ENCODE assay signal across 8 mouse cellular contexts in genomic region chr2:131954835-131955234, GRCm38 (mm10). TPM values are rescaled to one million over a fixed set of nuclear protein-coding genes. Genes with fewer than 3 reads are reported as not detected.
A peak's percentile ranks its signal among the peaks of the same experiment; 100 is the strongest.
DNase-seq lines count a peak whose midpoint lies in the region; ATAC-seq and TF ChIP-seq lines count a peak whose summit lies in the region.

No protein-coding gene starts in this region.

- H3K9me3 ChIP-seq in forebrain, embryonic 15.5 days, result no peaks in the 10 kb centered on the region

- H3K9ac ChIP-seq in forebrain, embryonic 15.5 days (replicated peaks), result 0 out of 2 replicates have a peak overlapping the region, but pooled peaks have one; percentile 12

- H3K27ac ChIP-seq in forebrain, embryonic 15.5 days (replicated peaks), result no peak overlapping the region
- H3K27ac ChIP-seq in cerebellum, adult 2 months (ENCODE audit: insufficient read depth, low read length), result no peak overlapping the region

- DNase-seq in lung, adult 18-20 months, result peak; percentile 37 to 59
- no peak for DNase-seq in lung, adult 2 months
- peak; percentile 14 for DNase-seq in induced T-regulatory cell, adult 2 months (ENCODE audit: low read depth)
- no peak for DNase-seq in cerebellum, adult 2 months
- no peak for DNase-seq in layer of hippocampus, adult 11-12 months (ENCODE audit: low spot score)
- no peak for DNase-seq in layer of hippocampus, adult 18-20 months (ENCODE audit: low spot score in 2 of 2)

- peaks cover 18% of the 10 kb centered on the region for H3K27me3 ChIP-seq in forebrain, embryonic 15.5 days
- H3K27me3 ChIP-seq in cerebellum, adult 2 months (ENCODE audit: control insufficient read depth, insufficient read depth, low read length), result 0 out of 2 replicates have a peak, but pooled peaks cover 2% of the 10 kb centered on the region

- no peak for TF ChIP-seq CTCF in lung, adult 2 months (IDR thresholded peaks at IDR 0.05; ENCODE audit: insufficient read depth, low read length)
- no peak for TF ChIP-seq CTCF in cerebellum, adult 2 months (IDR thresholded peaks at IDR 0.05; ENCODE audit: borderline replicate concordance, insufficient read depth, low read depth, low read length)

- no peak overlapping the region for H3K4me3 ChIP-seq in lung, adult 2 months (replicated peaks; ENCODE audit: extremely low read depth, low read depth, low read length)
- H3K4me3 ChIP-seq in forebrain, embryonic 15.5 days, result peak overlapping the region; percentile 39
- H3K4me3 ChIP-seq in cerebellum, adult 2 months (replicated peaks; ENCODE audit: insufficient read depth, low read depth, low read length), result no peak overlapping the region

- TF ChIP-seq POLR2A in lung, adult 2 months (IDR thresholded peaks at IDR 0.05; ENCODE audit: borderline replicate concordance, extremely low read depth, low read depth, low read length), result no peak
- no peak for TF ChIP-seq POLR2A in cerebellum, adult 2 months (IDR thresholded peaks at IDR 0.05; ENCODE audit: borderline replicate concordance, insufficient read depth, low read length)

- 0 out of 2 replicates have a peak, but pooled peaks cover 2% of the 10 kb centered on the region for H3K4me1 ChIP-seq in lung, adult 2 months (ENCODE audit: control insufficient read depth, insufficient read depth, low read length)
- H3K4me1 ChIP-seq in forebrain, embryonic 15.5 days, result peaks cover 7% of the 10 kb centered on the region; the same call in 1 of the 2 replicates
- H3K4me1 ChIP-seq in cerebellum, adult 2 months (ENCODE audit: control insufficient read depth, insufficient read depth, low read length), result 0 out of 2 replicates have a peak, but pooled peaks cover 8% of the 10 kb centered on the region

- peak overlapping the region; percentile 62 for H3K4me2 ChIP-seq in forebrain, embryonic 15.5 days (replicated peaks)

- 47% methylated on average over 9 of the region's 9 CpGs for WGBS in lung, adult 2 months
- WGBS in forebrain, embryonic 15.5 days, result 59% methylated on average over 9 of the region's 9 CpGs
- 63% methylated on average over 9 of the region's 9 CpGs for WGBS in cerebellum, adult 2 months

- peak; percentile 66 for ATAC-seq in forebrain, embryonic 15.5 days (replicated peaks)
- ATAC-seq in megakaryocyte-erythroid progenitor cell, adult 5-6 weeks (replicated peaks; ENCODE audit: low FRiP score, low TSS enrichment, poor library complexity, severe bottlenecking), result 0 out of 2 replicates have a peak, but pooled peaks have one; percentile 23

- no peaks in the 10 kb centered on the region for H3K36me3 ChIP-seq in forebrain, embryonic 15.5 days

RNA-seq across cellular contexts. Expression of gene Prnd, which starts 4.2 kb away (rescaled TPM):
- 0.95 and 1.1 TPM in 2 replicates for polyA plus RNA-seq in lung, adult 2 months (2012; rRNA removed)
- 10.0 and 12.4 TPM in 2 replicates for polyA plus RNA-seq in forebrain, embryonic 15.5 days (2015; fragmentation: Nextera tagmentation; extraction: Ambion mirVana)
- total RNA-seq in megakaryocyte-erythroid progenitor cell, adult 5-6 weeks (2014; fragmentation: Nextera tagmentation), result not detected in 2 replicates
- total RNA-seq in megakaryocyte-erythroid progenitor cell, adult 5-6 weeks (2017), result not detected in 2 replicates
- 0.31 and 0.35 TPM in 2 replicates for polyA plus RNA-seq in cerebellum, adult 2 months (2012; rRNA removed)
- not detected for total RNA-seq in layer of hippocampus, adult 18-20 months (2021)

RNA-seq across cellular contexts. Expression of gene Prn, which starts 45.1 kb away (rescaled TPM):
- polyA plus RNA-seq in lung, adult 2 months (2012; rRNA removed), result not detected in 2 replicates
- polyA plus RNA-seq in forebrain, embryonic 15.5 days (2015; fragmentation: Nextera tagmentation; extraction: Ambion mirVana), result 0.22 TPM in 1 of 2 replicates, not detected in the other
- not detected in 2 replicates for total RNA-seq in megakaryocyte-erythroid progenitor cell, adult 5-6 weeks (2014; fragmentation: Nextera tagmentation)
- not detected in 2 replicates for total RNA-seq in megakaryocyte-erythroid progenitor cell, adult 5-6 weeks (2017)
- not detected in 2 replicates for polyA plus RNA-seq in cerebellum, adult 2 months (2012; rRNA removed)
- total RNA-seq in layer of hippocampus, adult 18-20 months (2021), result not detected

RNA-seq across cellular contexts. Expression of gene Prnp, which starts 45.1 kb away (rescaled TPM):
- 95.5 and 102 TPM in 2 replicates for polyA plus RNA-seq in lung, adult 2 months (2012; rRNA removed)
- 168 and 184 TPM in 2 replicates for polyA plus RNA-seq in forebrain, embryonic 15.5 days (2015; fragmentation: Nextera tagmentation; extraction: Ambion mirVana)
- total RNA-seq in megakaryocyte-erythroid progenitor cell, adult 5-6 weeks (2014; fragmentation: Nextera tagmentation), result 7.6 and 8.8 TPM in 2 replicates
- 14.2 and 14.3 TPM in 2 replicates for total RNA-seq in megakaryocyte-erythroid progenitor cell, adult 5-6 weeks (2017)
- polyA plus RNA-seq in cerebellum, adult 2 months (2012; rRNA removed), result 570 and 571 TPM in 2 replicates
- total RNA-seq in layer of hippocampus, adult 18-20 months (2021), result 1,000 to 10,000 TPM; 1,102 to 1,107 TPM

Comparison
In these comparisons a context has a peak if more than half of its experiments do, and no peak if none do; other contexts are left out.
1. DNase-seq: peak in lung, adult 18-20 months (2 of 2) and induced T-regulatory cell, adult 2 months (single experiment); none in lung, adult 2 months (single experiment), cerebellum, adult 2 months (0 of 2), layer of hippocampus, adult 11-12 months (single experiment) and layer of hippocampus, adult 18-20 months (0 of 2).